Mouse (Mus musculus): ENCODE results near the gene Nxph4. TPM values are rescaled to one million over a fixed set of nuclear protein-coding genes. Genes with fewer than 3 reads are reported as not detected.

Gene Nxph4
- polyA plus RNA-seq (2015; fragmentation: Nextera tagmentation; extraction: Ambion mirVana) = 0.44 and 0.60 TPM in 2 replicates

GRCm38 (mm10) chr10:127534036-127534928 lies at the start of gene Nxph4:
Gene Nxph4, minus strand, starts transcription at chr10:127534559.
- H3K36me3 ChIP-seq (ENCODE audit: insufficient read depth, low read length) = no peaks in the 10 kb centered on the region; the same call in 1 of the 2 replicates
- H3K4me3 ChIP-seq (ENCODE audit: low read depth, low read length) = peak within 1 kb of the TSS; percentile 41
- TF ChIP-seq CTCF (IDR thresholded peaks at IDR 0.05) (no peak), EP300 (IDR thresholded peaks at IDR 0.05) (no peak)
- H3K27ac ChIP-seq (ENCODE audit: low read length) = no peak within 1 kb of the TSS
- peak; percentile 38 for DNase-seq (ENCODE audit: low spot score)
- peaks cover 4% of the 10 kb centered on the region; the same call in 1 of the 2 replicates for H3K4me1 ChIP-seq (ENCODE audit: insufficient read depth, low read depth, low read length)
- H3K27me3 ChIP-seq (replicated peaks; ENCODE audit: insufficient read depth, low read length) = peaks cover 60% of the 10 kb centered on the region
- H3K9ac ChIP-seq (replicated peaks; ENCODE audit: low read depth) = 0 out of 2 replicates have a peak within 1 kb of the TSS, but pooled peaks have one; percentile 2
- H3K4me2 ChIP-seq (replicated peaks; ENCODE audit: low read depth, low read length) = peak within 1 kb of the TSS; percentile 68
- H3K9me3 ChIP-seq (ENCODE audit: low read length) = no peaks in the 10 kb centered on the region
- peak; percentile 55 for ATAC-seq
- under 1% methylated on average over 55 of the region's 78 CpGs for WGBS

GRCm38 (mm10) chr10:127583649-127584048 lies 49.3 kb upstream of the Nxph4 start:
- no peak for TF ChIP-seq EP300 (IDR thresholded peaks at IDR 0.05)
- TF ChIP-seq CTCF (IDR thresholded peaks at IDR 0.05) = no peak
- H3K27me3 ChIP-seq (replicated peaks; ENCODE audit: insufficient read depth, low read length) = no peaks in the 10 kb centered on the region
- 70% methylated on average over 8 of the region's 8 CpGs for WGBS
- H3K4me3 ChIP-seq (ENCODE audit: low read depth, low read length) = no peak overlapping the region
- H3K4me2 ChIP-seq (replicated peaks; ENCODE audit: low read depth, low read length) = no peak overlapping the region
- H3K27ac ChIP-seq (ENCODE audit: low read length) = no peak overlapping the region
- no peak overlapping the region for H3K9ac ChIP-seq (replicated peaks; ENCODE audit: low read depth)
- H3K9me3 ChIP-seq (ENCODE audit: low read length) = no peaks in the 10 kb centered on the region
- H3K4me1 ChIP-seq (ENCODE audit: insufficient read depth, low read depth, low read length) = no peaks in the 10 kb centered on the region
- 0 out of 2 replicates have a peak, but pooled peaks cover 4% of the 10 kb centered on the region for H3K36me3 ChIP-seq (ENCODE audit: insufficient read depth, low read length)
- ATAC-seq = peak; percentile 17; the same call in 1 of the 2 replicates
- no peak for DNase-seq (ENCODE audit: low spot score)

- TF ChIP-seq EP300 (IDR thresholded peaks at IDR 0.05) (no peak), CTCF (IDR thresholded peaks at IDR 0.05) (no peak)
- no peaks in the 10 kb centered on the region for H3K9me3 ChIP-seq (ENCODE audit: low read length)
- H3K36me3 ChIP-seq (ENCODE audit: insufficient read depth, low read length) = 0 out of 2 replicates have a peak, but pooled peaks cover 4% of the 10 kb centered on the region
- H3K4me2 ChIP-seq (replicated peaks; ENCODE audit: low read depth, low read length) = no peak overlapping the region
- H3K27ac ChIP-seq (ENCODE audit: low read length) = no peak overlapping the region
- H3K9ac ChIP-seq (replicated peaks; ENCODE audit: low read depth) = no peak overlapping the region
- no peak overlapping the region for H3K4me3 ChIP-seq (ENCODE audit: low read depth, low read length)
- DNase-seq (ENCODE audit: low spot score) (no peak), ATAC-seq (no peak)
- H3K4me1 ChIP-seq (ENCODE audit: insufficient read depth, low read depth, low read length) = no peaks in the 10 kb centered on the region
- WGBS = 83% methylated on average over 9 of the region's 9 CpGs
- H3K27me3 ChIP-seq (replicated peaks; ENCODE audit: insufficient read depth, low read length) = no peaks in the 10 kb centered on the region
Measured at GRCm38 (mm10) chr10:127581291-127581690, 46.9 kb upstream of the Nxph4 start.

- Histone ChIP-seq H3K9me3 (ENCODE audit: low read length) (no peaks in the 10 kb centered on the region), H3K27ac (ENCODE audit: low read length) (no peak overlapping the region), H3K9ac (replicated peaks; ENCODE audit: low read depth) (no peak overlapping the region), H3K4me2 (replicated peaks; ENCODE audit: low read depth, low read length) (no peak overlapping the region), H3K4me1 (ENCODE audit: insufficient read depth, low read depth, low read length) (no peaks in the 10 kb centered on the region), H3K4me3 (ENCODE audit: low read depth, low read length) (no peak overlapping the region), H3K36me3 (ENCODE audit: insufficient read depth, low read length) (0 out of 2 replicates have a peak, but pooled peaks cover 4% of the 10 kb centered on the region), H3K27me3 (replicated peaks; ENCODE audit: insufficient read depth, low read length) (no peaks in the 10 kb centered on the region)
- ATAC-seq (no peak), DNase-seq (ENCODE audit: low spot score) (no peak)
- no peak for TF ChIP-seq EP300 (IDR thresholded peaks at IDR 0.05)
- TF ChIP-seq CTCF (IDR thresholded peaks at IDR 0.05) = no peak
- WGBS = 83% methylated on average over 15 of the region's 15 CpGs
Measured at GRCm38 (mm10) chr10:127577982-127578381, 43.6 kb upstream of the Nxph4 start.

GRCm38 (mm10) chr10:127577156-127577555 lies 42.8 kb upstream of the Nxph4 start:
- no peak overlapping the region for H3K4me3 ChIP-seq (ENCODE audit: low read depth, low read length)
- H3K9me3 ChIP-seq (ENCODE audit: low read length) = no peaks in the 10 kb centered on the region
- ATAC-seq (no peak), DNase-seq (ENCODE audit: low spot score) (no peak)
- 0 out of 2 replicates have a peak, but pooled peaks cover 4% of the 10 kb centered on the region for H3K36me3 ChIP-seq (ENCODE audit: insufficient read depth, low read length)
- WGBS = 73% methylated on average over 9 of the region's 9 CpGs
- no peaks in the 10 kb centered on the region for H3K27me3 ChIP-seq (replicated peaks; ENCODE audit: insufficient read depth, low read length)
- no peak overlapping the region for H3K4me2 ChIP-seq (replicated peaks; ENCODE audit: low read depth, low read length)
- TF ChIP-seq EP300 (IDR thresholded peaks at IDR 0.05) (no peak), CTCF (IDR thresholded peaks at IDR 0.05) (no peak)
- no peaks in the 10 kb centered on the region for H3K4me1 ChIP-seq (ENCODE audit: insufficient read depth, low read depth, low read length)
- no peak overlapping the region for H3K9ac ChIP-seq (replicated peaks; ENCODE audit: low read depth)
- no peak overlapping the region for H3K27ac ChIP-seq (ENCODE audit: low read length)

- no peak overlapping the region for H3K4me3 ChIP-seq (ENCODE audit: low read depth, low read length)
- no peaks in the 10 kb centered on the region for H3K27me3 ChIP-seq (replicated peaks; ENCODE audit: insufficient read depth, low read length)
- H3K36me3 ChIP-seq (ENCODE audit: insufficient read depth, low read length) = 0 out of 2 replicates have a peak, but pooled peaks cover 4% of the 10 kb centered on the region
- DNase-seq (ENCODE audit: low spot score) (peak; percentile 77), ATAC-seq (peak; percentile 61)
- WGBS = 56% methylated on average over 18 of the region's 18 CpGs
- no peak overlapping the region for H3K4me2 ChIP-seq (replicated peaks; ENCODE audit: low read depth, low read length)
- H3K4me1 ChIP-seq (ENCODE audit: insufficient read depth, low read depth, low read length) = no peaks in the 10 kb centered on the region
- H3K9me3 ChIP-seq (ENCODE audit: low read length) = no peaks in the 10 kb centered on the region
- H3K9ac ChIP-seq (replicated peaks; ENCODE audit: low read depth) = no peak overlapping the region
- TF ChIP-seq CTCF (IDR thresholded peaks at IDR 0.05) (peak; percentile 86), EP300 (IDR thresholded peaks at IDR 0.05) (no peak)
- no peak overlapping the region for H3K27ac ChIP-seq (ENCODE audit: low read length)
Measured at GRCm38 (mm10) chr10:127576381-127576961, 42.1 kb upstream of the Nxph4 start.
